Mouse (Mus musculus): ENCODE data around the gene Os9. TPM values are rescaled to one million over a fixed set of nuclear protein-coding genes. Genes with fewer than 3 reads are reported as not detected.
"Not testable (repeated sequence)": the region's sequence is repeated elsewhere in the genome, so short reads cannot be mapped to it uniquely, and the experiment has no call there.

The Os9 gene
- polyA plus RNA-seq, 1 experiment from 2014 or later = 29.5 TPM

DNA sequence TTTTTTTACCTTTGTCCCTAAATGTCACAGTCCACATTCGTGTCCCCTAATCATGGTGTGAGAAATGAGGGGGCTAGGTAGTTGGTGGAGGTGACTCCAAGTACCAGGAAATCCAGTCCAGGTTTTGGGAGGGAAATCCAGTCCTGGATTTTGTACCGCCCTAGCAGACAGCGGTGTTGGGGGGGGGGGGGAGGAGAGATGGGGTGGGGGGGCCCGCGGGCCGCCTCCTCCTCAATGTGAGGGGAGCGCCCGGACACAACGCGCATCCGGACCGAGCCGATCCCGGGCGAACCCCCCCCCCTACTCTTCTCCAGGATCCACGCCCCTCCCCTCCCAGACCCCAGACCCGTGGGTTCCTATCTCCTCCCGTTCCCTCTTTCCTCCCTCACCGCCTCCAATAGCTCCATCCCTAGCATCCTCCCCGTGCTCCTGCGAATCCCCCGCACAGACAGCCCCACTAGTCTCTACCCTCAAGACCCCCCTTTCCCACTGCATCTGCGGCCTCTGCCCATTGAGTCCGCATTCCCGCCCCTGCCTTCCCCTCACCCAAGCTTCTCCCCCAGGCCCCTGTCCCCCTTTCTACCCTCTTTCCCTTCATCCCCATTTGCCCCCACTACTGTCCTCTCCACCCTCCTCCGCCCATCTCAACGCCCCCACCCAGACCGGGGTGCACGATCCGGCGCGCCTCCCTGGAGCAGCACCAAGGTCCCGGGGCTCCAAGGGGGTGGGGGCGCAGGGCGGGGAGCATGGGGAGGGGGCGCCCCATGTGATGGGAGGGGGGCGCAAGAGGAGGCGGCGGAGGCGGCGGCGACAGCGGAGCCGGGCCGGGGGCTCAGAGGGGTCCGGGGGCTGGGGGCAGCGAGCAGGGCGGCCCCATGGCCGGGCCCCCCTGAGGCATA is 42.0 kb downstream of the Os9 start:
- H3K4me1 ChIP-seq (ENCODE audit: control insufficient read depth, insufficient read depth, low read length) = peaks cover 26% of the 10 kb centered on the region
- 0 out of 2 replicates have a peak, but pooled peaks cover 3% of the 10 kb centered on the region for H3K9me3 ChIP-seq (ENCODE audit: control insufficient read depth, low read length)
- ATAC-seq (ENCODE audit: insufficient number of reproducible peaks, low FRiP score, low TSS enrichment, low read depth) (peak; percentile 7; the same call in 1 of the 2 replicates), DNase-seq (ENCODE audit: low spot score) (peak; percentile 74)
- WGBS = under 1% methylated on average over 35 of the region's 49 CpGs
- peak overlapping the region; percentile 43 for H3K9ac ChIP-seq (ENCODE audit: low read length)
- H3K4me2 ChIP-seq (ENCODE audit: low read depth, severe bottlenecking) = peak overlapping the region; percentile 92
- H3K27me3 ChIP-seq (ENCODE audit: control insufficient read depth, insufficient read depth, low read length) = peaks cover 73% of the 10 kb centered on the region
- H3K27ac ChIP-seq (replicated peaks; ENCODE audit: low read depth, low read length) = no peak overlapping the region
- no peaks in the 10 kb centered on the region for H3K36me3 ChIP-seq (ENCODE audit: control insufficient read depth, insufficient read depth, low read length)
- H3K4me3 ChIP-seq (ENCODE audit: low read depth, low read length) = peak overlapping the region; percentile 43

DNA sequence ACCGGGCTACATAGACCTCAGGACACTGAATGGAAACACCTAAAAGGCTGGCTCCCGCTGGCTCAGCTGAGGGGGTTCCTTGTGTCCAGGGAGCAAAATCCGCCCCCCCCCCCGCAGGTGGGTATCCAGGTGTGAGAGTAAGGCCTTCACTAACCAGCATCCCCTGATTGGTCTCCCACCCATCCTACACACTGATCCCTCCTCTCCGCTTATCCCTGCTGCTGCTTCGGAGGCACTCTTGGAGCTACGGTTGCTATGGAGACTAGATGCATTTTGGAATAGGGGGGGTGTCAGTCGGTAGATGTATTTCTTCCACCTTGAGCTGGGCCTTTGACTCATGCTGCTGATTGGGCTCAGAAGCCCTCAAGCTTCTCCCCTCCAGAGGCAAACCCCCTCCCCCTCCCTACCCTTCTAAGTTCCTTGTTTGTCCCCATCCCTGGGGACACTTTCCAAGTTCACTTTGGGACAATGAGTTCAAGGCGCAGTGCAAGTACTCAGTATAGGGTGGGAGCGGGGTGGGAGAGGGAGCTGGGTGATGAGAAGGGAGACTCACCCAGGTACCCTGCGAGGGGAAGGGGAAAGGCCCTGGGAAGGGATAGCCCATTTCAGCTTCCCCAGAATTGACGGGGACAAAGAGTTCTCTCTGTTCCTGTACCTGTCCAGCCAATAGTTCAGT is 42.8 kb downstream of the Os9 start:
- DNase-seq (ENCODE audit: low spot score) = no peak
- peaks cover 26% of the 10 kb centered on the region for H3K4me1 ChIP-seq (ENCODE audit: control insufficient read depth, insufficient read depth, low read length)

DNA sequence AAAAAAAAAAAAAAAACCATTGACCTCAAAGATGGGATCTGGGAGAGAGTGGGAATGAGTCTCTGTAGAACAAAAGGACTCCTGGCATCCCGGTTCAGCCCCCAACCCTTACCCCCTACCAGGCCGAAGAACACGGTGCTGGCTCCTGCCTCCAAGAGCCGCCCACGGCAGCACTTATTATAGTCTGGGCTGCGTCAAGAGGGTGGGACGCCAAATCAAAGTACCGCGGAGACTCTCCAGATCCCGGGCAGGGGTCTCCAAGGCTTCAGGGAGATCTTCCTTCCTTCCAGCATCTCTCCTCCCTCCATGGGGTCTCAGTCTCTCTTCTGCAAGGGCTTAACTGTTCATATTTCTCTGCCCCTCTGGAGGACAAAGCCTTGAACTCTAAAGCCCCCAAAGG is 43.4 kb downstream of the Os9 start:
- Histone ChIP-seq H3K4me2 (ENCODE audit: low read depth, severe bottlenecking) (no peak overlapping the region), H3K27ac (replicated peaks; ENCODE audit: low read depth, low read length) (no peak overlapping the region), H3K4me3 (ENCODE audit: low read depth, low read length) (no peak overlapping the region), H3K27me3 (ENCODE audit: control insufficient read depth, insufficient read depth, low read length) (peaks cover 59% of the 10 kb centered on the region), H3K4me1 (ENCODE audit: control insufficient read depth, insufficient read depth, low read length) (peaks cover 26% of the 10 kb centered on the region), H3K36me3 (ENCODE audit: control insufficient read depth, insufficient read depth, low read length) (no peaks in the 10 kb centered on the region), H3K9ac (ENCODE audit: low read length) (no peak overlapping the region), H3K9me3 (ENCODE audit: control insufficient read depth, low read length) (0 out of 2 replicates have a peak, but pooled peaks cover 3% of the 10 kb centered on the region)
- no peak for ATAC-seq (ENCODE audit: insufficient number of reproducible peaks, low FRiP score, low TSS enrichment, low read depth)
- WGBS = under 1% methylated on average over 10 of the region's 10 CpGs
- DNase-seq (ENCODE audit: low spot score) = no peak

More for the DNA sequence above, 42.8 kb downstream of the Os9 start:
- ATAC-seq (ENCODE audit: insufficient number of reproducible peaks, low FRiP score, low TSS enrichment, low read depth) = 0 out of 2 replicates have a peak, but pooled peaks have one; percentile 32
- Histone ChIP-seq H3K27me3 (ENCODE audit: control insufficient read depth, insufficient read depth, low read length) (peaks cover 65% of the 10 kb centered on the region), H3K36me3 (ENCODE audit: control insufficient read depth, insufficient read depth, low read length) (no peaks in the 10 kb centered on the region), H3K9me3 (ENCODE audit: control insufficient read depth, low read length) (0 out of 2 replicates have a peak, but pooled peaks cover 3% of the 10 kb centered on the region), H3K4me3 (ENCODE audit: low read depth, low read length) (peak overlapping the region; percentile 43), H3K4me2 (ENCODE audit: low read depth, severe bottlenecking) (peak overlapping the region; percentile 92; the same call in 1 of the 2 replicates), H3K9ac (ENCODE audit: low read length) (no peak overlapping the region), H3K27ac (replicated peaks; ENCODE audit: low read depth, low read length) (no peak overlapping the region)
- WGBS = 3% methylated on average over 12 of the region's 12 CpGs

DNA sequence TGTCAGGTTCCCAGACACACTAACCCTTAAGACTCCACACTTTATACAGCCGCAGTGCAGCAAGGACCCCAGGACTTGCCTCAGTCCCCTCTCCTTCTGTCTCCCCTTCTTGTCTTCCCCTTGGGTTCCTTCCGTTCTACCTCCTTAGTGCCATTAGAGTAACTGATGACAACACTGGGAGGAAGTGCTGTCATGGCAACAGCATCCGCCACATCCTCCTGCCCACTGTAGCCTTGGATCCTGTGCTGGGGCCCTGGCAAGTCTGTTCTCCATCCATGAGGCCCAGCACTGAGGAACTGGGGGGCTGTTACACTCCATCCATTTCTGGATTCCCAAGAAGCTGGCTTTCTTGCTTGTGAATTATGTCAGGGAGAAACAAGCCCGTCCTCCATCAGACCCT is 44.8 kb downstream of the Os9 start:
- 32% methylated on average over 4 of the region's 4 CpGs for WGBS
- H3K27me3 ChIP-seq (ENCODE audit: control insufficient read depth, insufficient read depth, low read length) = peaks cover 45% of the 10 kb centered on the region
- no peak overlapping the region for H3K9ac ChIP-seq (ENCODE audit: low read length)
- 0 out of 2 replicates have a peak, but pooled peaks cover 3% of the 10 kb centered on the region for H3K9me3 ChIP-seq (ENCODE audit: control insufficient read depth, low read length)
- DNase-seq (ENCODE audit: low spot score) (no peak), ATAC-seq (ENCODE audit: insufficient number of reproducible peaks, low FRiP score, low TSS enrichment, low read depth) (no peak)
- H3K27ac ChIP-seq (replicated peaks; ENCODE audit: low read depth, low read length) = no peak overlapping the region
- H3K36me3 ChIP-seq (ENCODE audit: control insufficient read depth, insufficient read depth, low read length) = no peaks in the 10 kb centered on the region
- H3K4me3 ChIP-seq (ENCODE audit: low read depth, low read length) = no peak overlapping the region
- no peak overlapping the region for H3K4me2 ChIP-seq (ENCODE audit: low read depth, severe bottlenecking)
- peaks cover 21% of the 10 kb centered on the region for H3K4me1 ChIP-seq (ENCODE audit: control insufficient read depth, insufficient read depth, low read length)

DNA sequence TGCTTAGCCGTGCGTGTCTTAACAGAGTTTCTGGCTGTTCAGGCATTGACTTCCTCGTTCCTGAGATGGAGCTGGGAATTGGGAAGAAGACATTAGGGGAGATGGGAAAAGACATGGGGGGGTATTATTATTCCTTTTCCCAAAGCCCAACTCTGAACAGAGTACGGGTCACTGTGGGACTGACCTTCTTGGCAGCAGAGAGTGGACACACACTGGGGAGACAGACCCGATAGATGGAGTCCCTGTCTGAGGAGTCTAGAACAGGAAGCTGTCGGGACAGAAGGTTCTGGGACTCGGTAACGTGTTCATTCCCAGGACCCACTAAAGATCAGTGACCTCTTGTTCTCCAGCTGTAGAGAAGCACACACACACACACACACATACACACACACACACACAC is 45.3 kb downstream of the Os9 start:
- no peak for ATAC-seq (ENCODE audit: insufficient number of reproducible peaks, low FRiP score, low TSS enrichment, low read depth)
- H3K36me3 ChIP-seq (ENCODE audit: control insufficient read depth, insufficient read depth, low read length) = no peaks in the 10 kb centered on the region
- H3K4me2 ChIP-seq (ENCODE audit: low read depth, severe bottlenecking) = no peak overlapping the region
- no peak overlapping the region for H3K9ac ChIP-seq (ENCODE audit: low read length)
- H3K27me3 ChIP-seq (ENCODE audit: control insufficient read depth, insufficient read depth, low read length) = peaks cover 40% of the 10 kb centered on the region
- H3K9me3 ChIP-seq (ENCODE audit: control insufficient read depth, low read length) = 0 out of 2 replicates have a peak, but pooled peaks cover 3% of the 10 kb centered on the region
- no peak overlapping the region for H3K27ac ChIP-seq (replicated peaks; ENCODE audit: low read depth, low read length)
- 71% methylated on average over 8 of the region's 8 CpGs for WGBS
- H3K4me1 ChIP-seq (ENCODE audit: control insufficient read depth, insufficient read depth, low read length) = peaks cover 19% of the 10 kb centered on the region
- H3K4me3 ChIP-seq (ENCODE audit: low read depth, low read length) = no peak overlapping the region
- DNase-seq (ENCODE audit: low spot score) = no peak

DNA sequence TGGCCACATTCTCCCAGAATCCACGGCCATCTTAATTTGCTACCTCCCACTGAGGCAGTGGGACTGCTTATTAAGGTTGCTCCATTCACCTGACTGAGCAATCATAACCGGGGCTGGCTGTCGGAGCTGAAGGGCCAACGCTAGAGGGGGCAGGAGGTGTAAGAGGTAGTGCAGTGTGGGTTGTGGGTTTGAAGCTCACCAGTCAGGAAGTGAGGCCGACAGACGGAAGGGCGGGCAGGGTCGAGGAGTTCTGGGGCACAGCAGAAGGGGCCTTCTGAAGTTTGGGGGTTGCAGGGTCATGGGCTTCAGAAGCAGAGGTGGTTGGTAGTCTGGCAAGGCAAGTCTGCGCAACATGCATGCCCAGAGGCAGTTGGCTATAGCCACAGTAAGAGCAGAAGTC is 45.9 kb downstream of the Os9 start, which contains the start of gene Agap2:
TSS of gene Agap2 (plus strand) at position 205 of the 400 bp plus-strand sequence.
- no peak within 1 kb of the TSS for H3K27ac ChIP-seq (replicated peaks; ENCODE audit: low read depth, low read length)
- WGBS = 69% methylated on average over 9 of the region's 9 CpGs
- no peak within 1 kb of the TSS for H3K4me3 ChIP-seq (ENCODE audit: low read depth, low read length)
- H3K36me3 ChIP-seq (ENCODE audit: control insufficient read depth, insufficient read depth, low read length) = no peaks in the 10 kb centered on the region
- no peak within 1 kb of the TSS for H3K4me2 ChIP-seq (ENCODE audit: low read depth, severe bottlenecking)
- H3K9ac ChIP-seq (ENCODE audit: low read length) = no peak within 1 kb of the TSS
- ATAC-seq (ENCODE audit: insufficient number of reproducible peaks, low FRiP score, low TSS enrichment, low read depth) = no peak
- H3K9me3 ChIP-seq (ENCODE audit: control insufficient read depth, low read length) = 0 out of 2 replicates have a peak, but pooled peaks cover 3% of the 10 kb centered on the region
- DNase-seq (ENCODE audit: low spot score) = no peak
- peaks cover 35% of the 10 kb centered on the region for H3K27me3 ChIP-seq (ENCODE audit: control insufficient read depth, insufficient read depth, low read length)
- H3K4me1 ChIP-seq (ENCODE audit: control insufficient read depth, insufficient read depth, low read length) = peaks cover 16% of the 10 kb centered on the region

DNA sequence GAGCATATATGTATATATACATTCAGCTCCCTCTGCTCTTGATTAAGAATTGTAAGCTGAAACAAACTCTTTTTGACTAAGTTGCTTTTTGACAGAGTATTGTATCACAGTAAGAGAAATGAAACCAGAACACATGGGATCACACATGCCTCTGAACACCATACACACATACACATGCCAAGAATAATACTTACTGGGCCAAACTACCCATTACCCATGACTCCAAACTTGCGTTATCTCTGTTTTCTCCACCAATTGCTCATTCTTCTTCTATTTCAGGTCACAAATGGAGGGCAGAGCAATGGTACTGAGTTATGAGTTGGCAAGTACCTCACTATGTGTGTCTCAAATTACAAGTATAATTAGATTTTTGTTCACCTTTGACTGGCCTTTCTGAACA is 47.0 kb downstream of the Os9 start:
- H3K4me1 ChIP-seq (ENCODE audit: control insufficient read depth, insufficient read depth, low read length) = peaks cover 11% of the 10 kb centered on the region; the same call in 1 of the 2 replicates
- ATAC-seq (ENCODE audit: insufficient number of reproducible peaks, low FRiP score, low TSS enrichment, low read depth) (no peak), DNase-seq (ENCODE audit: low spot score) (no peak)
- H3K4me2 ChIP-seq (ENCODE audit: low read depth, severe bottlenecking) = no peak overlapping the region
- H3K9ac ChIP-seq (ENCODE audit: low read length) = no peak overlapping the region
- peaks cover 24% of the 10 kb centered on the region for H3K27me3 ChIP-seq (ENCODE audit: control insufficient read depth, insufficient read depth, low read length)
- H3K4me3 ChIP-seq (ENCODE audit: low read depth, low read length) = no peak overlapping the region
- H3K9me3 ChIP-seq (ENCODE audit: control insufficient read depth, low read length) = no peaks in the 10 kb centered on the region
- H3K27ac ChIP-seq (replicated peaks; ENCODE audit: low read depth, low read length) = no peak overlapping the region
- no peaks in the 10 kb centered on the region for H3K36me3 ChIP-seq (ENCODE audit: control insufficient read depth, insufficient read depth, low read length)
- 90% methylated on average over 1 of the region's 1 CpGs for WGBS

DNA sequence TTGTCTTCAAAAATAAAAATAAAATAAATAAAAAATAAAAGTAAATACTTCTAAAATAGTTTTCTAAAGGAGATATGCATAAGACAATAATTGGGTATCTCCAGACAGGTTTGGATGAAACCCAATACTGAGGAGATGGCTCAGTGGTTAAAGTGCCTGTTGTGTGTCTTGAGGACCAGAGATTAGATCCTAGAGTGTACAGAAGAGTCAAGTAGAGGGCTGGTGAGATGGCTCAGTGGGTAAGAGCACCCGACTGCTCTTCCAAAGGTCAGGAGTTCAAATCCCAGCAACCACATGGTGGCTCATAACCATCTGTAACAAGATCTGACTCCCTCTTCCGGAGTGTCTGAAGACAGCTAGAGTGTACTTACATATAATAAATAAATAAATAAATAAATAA is 48.0 kb downstream of the Os9 start:
- H3K4me2 ChIP-seq (ENCODE audit: low read depth, severe bottlenecking); H3K9ac ChIP-seq (ENCODE audit: low read length); H3K4me3 ChIP-seq (ENCODE audit: low read depth, low read length); DNase-seq (ENCODE audit: low spot score); H3K27ac ChIP-seq (replicated peaks; ENCODE audit: low read depth, low read length); H3K4me1 ChIP-seq (ENCODE audit: control insufficient read depth, insufficient read depth, low read length); ATAC-seq (ENCODE audit: insufficient number of reproducible peaks, low FRiP score, low TSS enrichment, low read depth); H3K9me3 ChIP-seq (ENCODE audit: control insufficient read depth, low read length); H3K36me3 ChIP-seq (ENCODE audit: control insufficient read depth, insufficient read depth, low read length): not testable (repeated sequence)
- 80% methylated on average over 2 of the region's 2 CpGs for WGBS
- H3K27me3 ChIP-seq (ENCODE audit: control insufficient read depth, insufficient read depth, low read length) = peaks cover 14% of the 10 kb centered on the region

Data from limb, embryonic 11.5 days (tissue).